Mouse (Mus musculus) thymus, adult 2 months (tissue): Measurements from ENCODE around the gene Scp2d1.

Experiments
- CTCF ChIP-seq: fragments of 200-500 bp; IDR thresholded peaks from 2 replicates; pipeline ENCODE4 v1.5.1; 2012; ENCODE audit warnings: mild to moderate bottlenecking, control low read depth, low read length, moderate library complexity, borderline replicate concordance; ENCODE audit not compliant: control insufficient read depth, poor library complexity, insufficient read depth; ENCODE audit errors: extremely low read depth
- POLR2A ChIP-seq: fragments of 200-500 bp; IDR thresholded peaks from 2 replicates; pipeline ENCODE4 v1.6.1; 2012; ENCODE audit warnings: mild to moderate bottlenecking, low read length, control low read depth, moderate library complexity; ENCODE audit not compliant: control insufficient read depth, poor library complexity, insufficient read depth; ENCODE audit errors: extremely low read depth

- TF ChIP-seq POLR2A (no peak), CTCF (no peak)
These were observed 13.8 kb downstream of the Scp2d1 start for GRCm38 (mm10) chr2:144837312-144837679.
